In the genomic region with DNA sequence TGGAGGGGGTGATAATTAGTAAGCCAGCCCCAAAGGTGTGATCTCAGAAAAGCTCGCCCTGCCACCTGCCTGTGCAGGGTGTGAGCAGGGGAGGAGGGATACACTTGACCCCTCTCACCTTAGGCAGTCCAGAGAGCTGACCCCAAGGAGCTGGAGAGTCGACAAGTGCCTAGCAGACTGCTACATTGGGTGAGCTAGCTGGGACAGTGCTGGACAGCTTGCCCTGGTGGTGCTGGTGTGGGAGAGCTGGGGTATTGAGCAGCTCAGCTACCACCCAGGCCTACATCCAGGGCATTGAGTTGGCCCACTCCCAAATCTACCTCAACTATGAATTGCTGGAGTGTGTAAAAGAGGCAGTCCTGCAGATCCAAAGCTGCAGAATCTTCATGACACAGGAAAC, we compare ENCODE assay signal across 17 mouse cellular contexts. TPM values are rescaled to one million over a fixed set of nuclear protein-coding genes. Genes with fewer than 3 reads are reported as not detected.
DNase-seq lines count a peak whose midpoint lies in the region; ATAC-seq lines count a peak whose summit lies in the region.
"Had no signal": no experiment of that assay in that cellular context is flagged by ENCODE, and none has a peak within 500 bp of the region (broad histone marks: within the 10 kb centered on the region; RNA-seq: fewer than 3 reads in every experiment).

No protein-coding gene starts in this region.

- WGBS in heart, embryonic 11.5 days (ENCODE audit: insufficient replicate concordance), result 67% methylated on average over 2 of the region's 2 CpGs
- WGBS in heart, embryonic 10.5 days, result 63% methylated on average over 2 of the region's 2 CpGs
- 45% methylated on average over 2 of the region's 2 CpGs for WGBS in kidney, embryonic 16.5 days
- 64% methylated on average over 2 of the region's 2 CpGs for WGBS in intestine, embryonic 16.5 days

- peak; percentile 52; the same call in 1 of the 2 replicates for ATAC-seq in heart, embryonic 11.5 days (replicated peaks; ENCODE audit: insufficient number of reproducible peaks, low FRiP score, low TSS enrichment)
- peak; percentile 51 for ATAC-seq in kidney, embryonic 16.5 days (ENCODE audit: low FRiP score, low TSS enrichment)
- peak; percentile 46; the same call in 1 of the 2 replicates for ATAC-seq in intestine, embryonic 16.5 days

- no peaks in the 10 kb centered on the region for H3K9me3 ChIP-seq in heart, embryonic 11.5 days (replicated peaks; ENCODE audit: control insufficient read depth, low read length)
- H3K9me3 ChIP-seq in heart, embryonic 10.5 days, result no peaks in the 10 kb centered on the region
- no peaks in the 10 kb centered on the region for H3K9me3 ChIP-seq in kidney, embryonic 16.5 days (ENCODE audit: low read length)
- no peaks in the 10 kb centered on the region for H3K9me3 ChIP-seq in intestine, embryonic 16.5 days (ENCODE audit: control insufficient read depth, low read length)
- H3K9me3 ChIP-seq: neural tube, embryonic 12.5 days had no signal

- no peaks in the 10 kb centered on the region for H3K4me1 ChIP-seq in heart, embryonic 11.5 days (ENCODE audit: control insufficient read depth, insufficient read depth, low read length)
- 0 out of 2 replicates have a peak, but pooled peaks cover 8% of the 10 kb centered on the region for H3K4me1 ChIP-seq in heart, embryonic 10.5 days
- no peaks in the 10 kb centered on the region for H3K4me1 ChIP-seq in kidney, embryonic 16.5 days (ENCODE audit: insufficient read depth, low read length)
- 0 out of 2 replicates have a peak, but pooled peaks cover 2% of the 10 kb centered on the region for H3K4me1 ChIP-seq in intestine, embryonic 16.5 days (ENCODE audit: control insufficient read depth, insufficient read depth, low read length)
- H3K4me1 ChIP-seq: neural tube, embryonic 12.5 days had no signal

- H3K9ac ChIP-seq in heart, embryonic 11.5 days (ENCODE audit: low read depth, low read length), result no peak overlapping the region
- H3K9ac ChIP-seq in kidney, embryonic 16.5 days (replicated peaks; ENCODE audit: low read length), result no peak overlapping the region
- H3K9ac ChIP-seq in intestine, embryonic 16.5 days (ENCODE audit: low read depth, low read length), result no peak overlapping the region
- H3K9ac ChIP-seq: liver, embryonic 14.5 days; neural tube, embryonic 12.5 days had no signal

- no peak overlapping the region for H3K4me3 ChIP-seq in heart, embryonic 11.5 days (ENCODE audit: low read depth, low read length)
- no peak overlapping the region for H3K4me3 ChIP-seq in heart, embryonic 10.5 days
- no peak overlapping the region for H3K4me3 ChIP-seq in kidney, embryonic 16.5 days (ENCODE audit: low read length)
- H3K4me3 ChIP-seq in intestine, embryonic 16.5 days (ENCODE audit: low read length), result no peak overlapping the region
- H3K4me3 ChIP-seq: erythroblast, embryonic 14.5 days; neural tube, embryonic 12.5 days had no signal

- H3K27ac ChIP-seq in heart, embryonic 11.5 days (ENCODE audit: low read depth, low read length), result no peak overlapping the region
- H3K27ac ChIP-seq in heart, embryonic 10.5 days, result no peak overlapping the region; the same call in 1 of the 2 replicates
- H3K27ac ChIP-seq in kidney, embryonic 16.5 days (ENCODE audit: low read length), result no peak overlapping the region
- no peak overlapping the region for H3K27ac ChIP-seq in intestine, embryonic 16.5 days (ENCODE audit: low read length)
- H3K27ac ChIP-seq: liver, embryonic 14.5 days; neural tube, embryonic 12.5 days had no signal

- no peaks in the 10 kb centered on the region for H3K36me3 ChIP-seq in heart, embryonic 11.5 days (ENCODE audit: control insufficient read depth, insufficient read depth, low read length)
- H3K36me3 ChIP-seq in heart, embryonic 10.5 days, result 0 out of 2 replicates have a peak, but pooled peaks cover 5% of the 10 kb centered on the region
- H3K36me3 ChIP-seq in kidney, embryonic 16.5 days (ENCODE audit: insufficient read depth, low read length), result no peaks in the 10 kb centered on the region
- H3K36me3 ChIP-seq in intestine, embryonic 16.5 days (ENCODE audit: control insufficient read depth, insufficient read depth, low read length), result no peaks in the 10 kb centered on the region
- H3K36me3 ChIP-seq: neural tube, embryonic 12.5 days had no signal

- no peaks in the 10 kb centered on the region for H3K27me3 ChIP-seq in heart, embryonic 11.5 days (ENCODE audit: control insufficient read depth, insufficient read depth, low read length)
- H3K27me3 ChIP-seq in heart, embryonic 10.5 days (ENCODE audit: insufficient read depth, poor library complexity, severe bottlenecking), result no peaks in the 10 kb centered on the region
- no peaks in the 10 kb centered on the region for H3K27me3 ChIP-seq in kidney, embryonic 16.5 days (ENCODE audit: insufficient read depth, low read length)
- no peaks in the 10 kb centered on the region for H3K27me3 ChIP-seq in intestine, embryonic 16.5 days (replicated peaks; ENCODE audit: control insufficient read depth, insufficient read depth, low read length)
- H3K27me3 ChIP-seq: neural tube, embryonic 12.5 days had no signal

- DNase-seq in heart, embryonic 10.5 days (ENCODE audit: low spot score), result no peak
- DNase-seq in kidney, adult 8-10 months, result no peak
- peak; percentile 27 for DNase-seq in brain, adult 2 months (ENCODE audit: low read depth, low spot score)
- DNase-seq in gastrocnemius, postnatal 25 days, result no peak
- DNase-seq: adrenal gland, adult 8-10 months; cerebellum, postnatal 14 days; gastrocnemius, postnatal 14 days; kidney, adult 9 months; midbrain, embryonic 14.5 days; retina, postnatal 1 day; thymus, postnatal 36 days had no signal

- no peak overlapping the region for H3K4me2 ChIP-seq in heart, embryonic 11.5 days
- H3K4me2 ChIP-seq in kidney, embryonic 16.5 days (replicated peaks; ENCODE audit: low read depth, low read length), result no peak overlapping the region
- H3K4me2 ChIP-seq in intestine, embryonic 16.5 days (ENCODE audit: low read depth, low read length), result no peak overlapping the region
- H3K4me2 ChIP-seq: neural tube, embryonic 12.5 days had no signal

RNA-seq across cellular contexts. Expression of gene Sbf2, which starts 30.6 kb away (rescaled TPM):
- 29.0 and 35.4 TPM in 2 replicates for polyA plus RNA-seq in heart, embryonic 11.5 days (2014; fragmentation: Nextera tagmentation; extraction: Ambion mirVana)
- 28.6 and 33.4 TPM in 2 replicates for polyA plus RNA-seq in heart, embryonic 10.5 days (2016; fragmentation: Nextera tagmentation; extraction: Ambion mirVana)
- polyA plus RNA-seq in kidney, embryonic 16.5 days (2015; fragmentation: Nextera tagmentation; extraction: Ambion mirVana), result 32.1 and 36.7 TPM in 2 replicates
- polyA plus RNA-seq in intestine, embryonic 16.5 days (2015; fragmentation: Nextera tagmentation; extraction: Ambion mirVana), result 24.7 and 26.6 TPM in 2 replicates
- total RNA-seq in gastrocnemius, postnatal 25 days (2021), result 10 to 100 TPM; 11.2 to 12.4 TPM
- polyA plus RNA-seq: erythroblast, embryonic 14.5 days had no signal

RNA-seq across cellular contexts. Expression of gene Adm, which starts 43.3 kb away (rescaled TPM):
- polyA plus RNA-seq in heart, embryonic 11.5 days (2014; fragmentation: Nextera tagmentation; extraction: Ambion mirVana), result 13.0 and 14.9 TPM in 2 replicates
- polyA plus RNA-seq in heart, embryonic 10.5 days (2016; fragmentation: Nextera tagmentation; extraction: Ambion mirVana), result 9.3 and 13.1 TPM in 2 replicates
- polyA plus RNA-seq in kidney, embryonic 16.5 days (2015; fragmentation: Nextera tagmentation; extraction: Ambion mirVana), result 10.1 and 11.4 TPM in 2 replicates
- polyA plus RNA-seq in intestine, embryonic 16.5 days (2015; fragmentation: Nextera tagmentation; extraction: Ambion mirVana), result 5.4 and 5.8 TPM in 2 replicates
- total RNA-seq in gastrocnemius, postnatal 25 days (2021), result 1 to 10 TPM; 3.1 to 3.4 TPM
- polyA plus RNA-seq: erythroblast, embryonic 14.5 days had no signal
